Mouse (Mus musculus) kidney, adult 9 months (tissue): ENCODE measurements around the gene Wdr83os.
"Not testable (repeated sequence)": the region's sequence is repeated elsewhere in the genome, so short reads cannot be mapped to it uniquely, and the experiment has no call there.

ENCODE experiments used
- DNase-seq: peaks from one replicate; pipeline ENCODE4 v3.0.0; 2022

The Wdr83os gene

DNA sequence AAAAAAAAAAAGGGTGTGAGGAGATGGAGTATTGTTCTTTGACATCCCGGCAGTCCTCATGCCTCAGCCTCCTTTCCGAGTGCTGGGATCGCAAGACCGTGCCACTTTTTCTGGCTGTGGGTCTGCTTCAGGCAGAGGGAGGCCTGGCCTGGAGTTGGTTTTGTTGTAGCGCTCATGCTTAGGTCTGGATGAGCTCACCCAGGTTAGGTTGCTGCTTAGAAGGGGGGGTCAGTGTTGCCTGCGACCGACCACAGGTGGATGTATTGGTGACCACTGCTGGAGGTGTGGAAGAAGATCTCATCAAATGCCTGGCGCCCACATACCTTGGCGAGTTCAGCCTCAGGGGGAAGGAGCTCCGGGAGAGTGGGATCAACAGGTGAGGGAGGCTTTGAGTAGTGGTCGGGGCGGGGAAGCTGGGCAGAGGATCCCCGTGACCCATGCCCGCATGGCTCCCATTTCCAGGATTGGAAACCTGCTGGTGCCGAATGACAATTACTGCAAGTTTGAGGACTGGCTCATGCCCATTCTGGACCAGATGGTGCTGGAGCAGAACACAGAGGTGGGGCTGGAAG, 7.4 kb upstream of the Wdr83os start:
- no peak for DNase-seq

DNA sequence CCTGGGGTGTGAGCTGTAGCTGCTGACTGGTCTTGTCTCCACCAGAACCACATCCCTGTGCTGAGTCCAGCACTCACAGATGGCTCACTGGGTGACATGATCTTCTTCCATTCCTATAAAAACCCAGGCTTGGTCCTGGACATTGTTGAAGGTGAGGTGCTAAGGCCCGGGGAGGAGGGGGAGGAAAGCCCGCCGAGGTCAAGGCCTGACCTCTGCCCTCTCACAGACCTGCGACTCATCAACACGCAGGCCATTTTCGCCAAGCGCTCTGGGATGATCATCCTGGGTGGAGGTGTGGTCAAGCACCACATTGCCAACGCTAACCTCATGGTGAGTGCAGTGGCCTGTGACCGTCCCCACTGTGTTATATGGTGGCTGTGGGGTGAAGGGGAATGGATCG, 6.4 kb upstream of the Wdr83os start:
- DNase-seq = no peak

DNA sequence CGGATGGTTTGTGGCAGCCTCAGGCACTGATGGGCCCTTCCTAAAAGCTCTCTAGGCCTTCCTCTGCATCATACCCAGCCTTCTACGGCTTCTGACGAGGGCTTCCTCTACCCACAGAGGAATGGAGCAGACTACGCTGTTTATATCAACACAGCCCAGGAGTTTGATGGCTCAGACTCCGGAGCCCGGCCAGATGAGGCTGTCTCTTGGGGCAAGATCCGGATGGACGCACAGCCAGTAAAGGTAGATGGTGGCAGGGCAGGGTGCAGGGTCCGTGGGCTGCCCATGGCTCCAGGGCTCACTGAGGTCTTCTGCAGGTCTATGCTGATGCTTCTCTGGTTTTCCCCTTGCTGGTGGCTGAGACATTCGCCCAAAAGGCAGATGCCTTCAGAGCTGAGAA, 5.9 kb upstream of the Wdr83os start:
- no peak for DNase-seq

DNA sequence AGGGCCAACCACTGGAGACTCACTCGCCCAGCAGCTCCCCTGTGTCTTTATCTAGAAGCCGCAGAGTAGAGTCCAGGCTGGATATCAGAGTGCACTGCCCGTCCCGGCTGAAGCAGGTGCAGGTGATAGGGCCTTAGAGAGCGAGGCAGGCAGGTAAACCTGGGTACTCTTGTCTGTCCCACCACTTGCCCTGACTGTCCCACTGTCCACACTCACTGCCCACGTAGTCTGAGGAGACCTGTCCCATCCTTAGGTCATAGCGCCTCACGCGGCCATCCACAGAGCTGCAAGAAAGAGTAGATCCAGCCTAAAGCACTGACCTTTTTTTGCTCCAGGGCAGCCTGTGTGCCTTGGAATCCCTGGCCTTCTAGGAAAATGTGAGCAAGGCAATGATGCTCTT, 4.5 kb upstream of the Wdr83os start:
- peak; percentile 68 for DNase-seq

DNA sequence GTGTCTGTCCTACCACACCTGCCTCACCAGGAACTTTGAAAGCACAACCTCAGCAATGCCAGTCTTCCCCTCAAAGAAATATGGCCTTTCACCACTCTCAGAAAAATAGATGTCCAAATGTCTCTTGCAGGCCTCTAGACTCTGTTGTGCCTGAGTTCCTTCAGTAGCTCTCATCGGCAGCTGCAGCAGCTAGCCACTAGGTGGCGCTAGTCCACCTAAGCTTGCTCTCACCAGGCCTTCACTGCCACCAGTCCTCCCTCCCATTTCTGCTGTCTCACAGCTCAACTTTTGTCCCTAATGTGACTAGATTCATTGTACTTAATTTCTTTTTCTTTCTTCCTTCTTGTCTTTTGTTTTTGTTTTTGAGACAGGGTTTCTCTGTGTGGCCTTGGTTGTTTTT, 3.5 kb upstream of the Wdr83os start:
- DNase-seq = peak; percentile 86

DNA sequence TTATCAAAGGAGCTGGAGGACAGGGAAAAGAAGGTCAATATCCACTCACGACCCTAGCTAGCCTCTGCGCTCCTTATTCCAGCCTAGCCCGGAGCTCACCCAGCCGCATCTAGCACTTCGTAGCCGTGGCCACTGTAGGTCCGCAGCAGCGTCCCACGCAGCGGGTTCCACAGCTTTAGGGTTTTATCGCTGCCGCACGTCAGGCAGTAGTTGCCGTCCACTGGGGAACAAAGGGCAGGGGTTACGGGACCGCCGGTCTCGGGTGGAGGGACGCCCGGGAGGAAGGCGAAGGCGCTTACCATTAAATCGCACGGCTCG, 367 bp upstream of the Wdr83os start:
- DNase-seq = no peak

DNA sequence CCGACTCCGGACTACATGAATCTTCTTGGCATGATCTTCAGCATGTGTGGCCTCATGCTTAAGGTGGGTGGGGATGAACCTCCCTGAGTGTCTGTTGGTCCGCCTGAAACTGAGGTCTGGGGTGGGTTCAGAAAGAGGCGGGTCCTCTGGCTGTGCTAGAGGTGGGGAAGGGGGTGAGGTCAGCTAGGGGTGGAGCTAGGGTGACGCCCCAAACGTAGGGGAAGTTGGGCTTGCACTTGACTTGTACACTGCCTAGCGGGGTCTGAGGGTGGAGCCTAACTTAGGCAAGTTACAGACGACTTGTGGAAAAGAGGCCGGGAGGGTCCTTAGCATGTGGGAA, 646 bp downstream of the Wdr83os start, which contains the start of gene Wdr83:
Gene Wdr83 (minus strand): TSS at position 91 of the 340 bp plus-strand sequence.
- no peak for DNase-seq

DNA sequence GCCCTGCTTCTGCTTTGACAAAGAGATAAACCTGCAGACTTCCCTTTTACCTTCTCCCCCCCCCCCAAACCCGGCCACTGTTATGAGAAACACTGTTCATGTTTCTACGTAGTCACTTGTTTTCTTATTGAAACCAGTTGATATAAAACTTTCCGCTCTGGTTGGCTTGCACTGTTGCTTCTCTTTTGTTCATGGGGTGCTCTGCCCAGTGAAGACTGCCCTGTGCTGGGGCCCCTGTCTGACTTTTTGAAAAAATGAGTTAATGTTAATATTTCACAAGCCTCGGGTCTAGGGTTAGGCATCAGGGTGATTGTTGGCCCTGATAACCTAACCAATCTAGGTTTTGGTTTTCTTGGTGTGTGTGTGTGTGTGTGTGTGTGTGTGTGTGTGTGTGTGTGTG, 1.6 kb downstream of the Wdr83os start:
- DNase-seq = not testable (repeated sequence)

DNA sequence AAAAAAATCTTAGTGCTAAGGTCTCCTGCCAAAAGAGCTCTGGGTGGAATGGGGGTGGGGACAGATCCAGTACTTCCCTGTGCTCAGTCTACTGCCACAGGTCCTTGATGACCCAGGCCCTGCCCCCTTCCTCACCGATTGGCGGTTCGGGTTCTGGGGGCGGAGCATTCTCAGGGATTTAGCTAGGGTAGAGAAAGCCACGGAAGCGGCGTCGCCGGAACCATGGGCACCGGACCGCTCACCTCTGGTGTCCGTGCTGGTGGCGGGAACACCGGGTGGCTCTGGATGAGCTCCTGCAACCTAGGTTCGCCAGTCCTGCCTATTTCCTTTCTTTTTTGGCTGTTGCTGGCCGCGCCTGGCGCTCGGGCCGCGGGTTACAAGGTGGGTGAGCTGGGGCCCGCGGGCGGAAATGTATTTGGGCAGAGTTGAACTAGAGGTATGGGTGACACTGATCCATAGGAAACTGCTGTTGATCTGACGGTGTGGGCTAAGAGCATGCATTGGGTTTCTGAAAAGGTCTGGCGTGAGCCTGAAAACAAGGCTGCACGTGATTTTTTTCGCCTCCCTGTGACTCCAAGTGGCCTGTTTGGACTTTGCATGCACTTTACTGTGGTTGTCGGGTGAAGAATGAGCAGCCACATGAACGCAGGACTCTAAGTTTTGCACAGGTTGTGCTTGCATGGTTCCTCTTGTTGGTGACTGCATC, 2.7 kb downstream of the Wdr83os start, which contains the start of gene Man2b1:
Gene Man2b1 (plus strand): TSS at position 163 of the 706 bp plus-strand sequence.
- peak; percentile 97 for DNase-seq

DNA sequence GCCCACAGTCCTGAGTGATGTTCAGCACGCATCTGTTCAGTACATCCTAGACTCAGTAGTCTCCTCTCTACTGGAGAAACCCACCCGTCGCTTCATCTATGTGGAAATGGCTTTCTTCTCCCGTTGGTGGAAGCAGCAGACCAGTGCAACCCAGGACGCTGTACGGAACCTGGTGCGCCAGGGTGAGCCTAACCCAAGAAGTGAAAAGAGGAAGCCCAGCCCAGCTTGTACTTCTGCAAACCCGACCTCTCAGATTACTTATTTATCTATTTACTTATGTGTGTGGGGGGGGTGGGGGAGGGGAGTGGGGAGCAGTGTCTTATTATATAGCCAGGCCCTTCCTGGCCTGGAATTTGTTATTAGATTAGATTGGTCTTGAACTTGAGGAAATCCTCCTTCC, 4.1 kb downstream of the Wdr83os start:
- DNase-seq = no peak

DNA sequence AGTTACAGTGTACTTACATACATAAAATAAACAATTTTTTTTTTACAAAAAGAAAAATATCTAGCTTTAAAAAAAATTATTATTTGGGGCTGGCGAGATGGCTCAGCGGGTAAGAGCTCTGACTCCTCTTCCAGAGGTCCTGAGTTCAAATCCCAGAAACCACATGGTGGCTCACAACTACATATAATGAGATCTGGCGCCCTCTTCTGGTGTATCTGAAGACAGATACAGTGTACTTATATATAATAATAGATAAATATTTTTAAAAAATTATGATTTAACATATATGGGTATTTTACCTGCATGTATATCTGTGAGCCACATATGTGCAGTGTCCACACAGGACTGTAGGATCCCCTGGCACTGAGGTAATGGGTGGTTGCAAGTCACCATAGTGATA, 5.7 kb downstream of the Wdr83os start:
- no peak for DNase-seq

DNA sequence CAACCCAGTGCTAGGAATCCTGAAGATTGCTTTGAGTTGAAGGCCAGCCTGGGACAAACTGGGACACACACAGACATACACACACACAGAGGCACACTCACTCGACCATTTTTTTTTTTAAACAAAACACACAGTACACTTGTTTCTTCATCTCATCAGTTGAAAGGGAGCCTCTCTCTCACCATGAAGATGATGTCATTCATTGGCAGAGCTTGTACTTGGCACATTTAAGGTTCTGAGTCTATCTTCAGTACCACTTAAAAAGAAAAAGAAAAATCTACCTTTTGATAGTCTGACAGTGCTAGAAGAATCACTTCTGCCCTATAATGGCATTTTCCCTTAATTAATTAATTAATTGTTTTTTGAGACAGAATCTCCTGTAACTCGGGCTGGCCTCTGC, 8.2 kb downstream of the Wdr83os start:
- no peak for DNase-seq

DNA sequence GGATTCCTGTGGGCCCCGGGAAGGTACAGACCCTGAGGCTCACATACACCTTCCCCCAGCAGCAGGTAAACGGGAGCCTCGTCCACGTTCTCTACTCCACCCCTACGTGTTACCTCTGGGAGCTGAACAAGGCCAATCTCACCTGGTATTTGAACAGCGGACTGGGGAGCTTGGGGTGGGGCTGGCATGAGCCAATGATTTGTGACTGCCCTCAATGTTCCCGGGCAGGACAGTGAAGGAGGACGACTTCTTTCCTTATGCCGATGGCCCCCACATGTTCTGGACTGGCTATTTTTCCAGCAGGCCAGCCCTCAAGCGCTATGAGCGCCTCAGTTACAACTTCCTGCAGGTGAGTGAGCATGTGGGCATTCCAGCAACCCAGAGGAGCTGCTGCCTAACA, 10.3 kb downstream of the Wdr83os start:
- no peak for DNase-seq

DNA sequence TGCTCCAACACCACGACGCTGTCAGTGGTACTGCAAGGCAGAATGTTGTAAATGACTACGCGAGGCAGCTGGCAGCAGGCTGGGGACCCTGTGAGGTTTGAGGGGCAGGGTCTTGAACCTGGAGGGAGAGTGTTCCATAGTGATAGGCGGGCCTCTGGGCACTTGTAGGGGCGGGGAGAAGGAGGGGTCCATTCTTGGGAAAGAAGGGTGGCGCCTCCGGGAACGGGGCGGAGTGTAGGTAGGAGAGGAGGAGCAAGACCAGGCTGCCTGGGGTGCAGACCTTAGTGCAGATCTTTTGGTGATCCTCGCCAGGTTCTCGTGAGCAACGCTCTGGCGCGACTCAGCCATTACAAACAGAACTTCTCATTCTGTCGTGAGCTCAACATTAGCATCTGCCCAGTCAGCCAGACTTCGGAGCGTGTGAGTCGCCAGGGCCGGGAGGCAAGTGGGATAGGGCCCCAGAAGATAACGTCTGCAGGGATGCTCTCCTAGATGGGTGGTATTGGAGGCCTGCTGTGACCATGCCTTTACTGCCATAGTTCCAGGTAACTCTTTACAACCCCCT, 11.1 kb downstream of the Wdr83os start:
- DNase-seq = no peak

DNA sequence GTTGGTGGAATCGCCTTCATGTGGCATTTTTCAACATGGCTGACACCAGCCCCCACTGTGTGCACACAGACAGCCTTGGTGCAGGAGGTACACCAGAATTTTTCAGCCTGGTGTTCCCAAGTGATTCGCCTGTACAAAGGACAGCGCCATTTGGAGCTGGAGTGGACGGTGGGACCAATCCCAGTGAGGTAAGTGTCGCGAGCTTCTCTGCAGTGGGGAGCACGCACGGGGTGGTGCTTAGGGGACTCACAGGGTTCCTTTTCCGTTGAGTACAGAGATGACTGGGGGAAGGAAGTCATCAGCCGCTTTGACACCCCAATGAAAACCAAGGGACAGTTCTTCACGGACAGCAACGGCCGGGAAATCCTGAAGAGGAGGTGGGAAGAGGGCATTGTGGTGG, 14.5 kb downstream of the Wdr83os start:
- DNase-seq = no peak

DNA sequence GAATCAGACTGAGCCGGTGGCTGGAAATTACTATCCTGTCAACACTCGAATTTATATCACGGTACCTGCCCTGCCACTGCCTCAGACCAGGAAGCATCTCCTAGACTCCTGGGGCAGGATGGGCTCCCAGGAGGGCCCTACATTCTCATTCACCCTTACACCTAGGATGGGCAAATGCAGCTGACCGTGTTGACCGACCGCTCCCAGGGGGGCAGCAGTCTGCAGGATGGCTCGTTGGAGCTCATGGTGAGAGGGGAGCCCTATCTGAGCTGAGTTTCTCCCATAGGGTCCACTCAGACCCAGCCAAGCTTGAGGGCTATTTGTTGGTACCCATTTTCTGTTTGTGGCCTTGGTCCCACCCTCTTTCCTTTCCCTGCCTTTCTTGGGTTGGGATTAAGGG, 15.0 kb downstream of the Wdr83os start:
- DNase-seq = no peak

DNA sequence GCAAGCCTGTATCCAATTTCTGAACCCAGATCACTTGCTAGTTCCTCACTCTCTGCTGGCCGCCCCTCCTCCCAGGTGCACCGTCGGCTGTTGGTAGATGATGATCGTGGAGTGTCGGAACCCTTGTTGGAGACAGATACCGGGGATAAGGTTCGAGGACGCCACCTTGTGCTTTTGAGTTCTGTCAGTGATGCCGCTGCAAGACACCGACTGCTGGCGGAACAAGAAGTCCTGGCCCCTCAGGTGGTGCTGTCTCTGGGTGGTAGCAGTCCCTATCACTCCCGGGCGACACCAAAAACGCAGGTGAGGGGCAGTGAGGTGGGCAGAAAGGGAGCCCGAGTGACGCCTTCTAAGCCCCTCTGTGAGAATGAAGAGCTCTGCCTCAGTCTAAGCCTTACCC, 15.7 kb downstream of the Wdr83os start:
- DNase-seq = no peak

DNA sequence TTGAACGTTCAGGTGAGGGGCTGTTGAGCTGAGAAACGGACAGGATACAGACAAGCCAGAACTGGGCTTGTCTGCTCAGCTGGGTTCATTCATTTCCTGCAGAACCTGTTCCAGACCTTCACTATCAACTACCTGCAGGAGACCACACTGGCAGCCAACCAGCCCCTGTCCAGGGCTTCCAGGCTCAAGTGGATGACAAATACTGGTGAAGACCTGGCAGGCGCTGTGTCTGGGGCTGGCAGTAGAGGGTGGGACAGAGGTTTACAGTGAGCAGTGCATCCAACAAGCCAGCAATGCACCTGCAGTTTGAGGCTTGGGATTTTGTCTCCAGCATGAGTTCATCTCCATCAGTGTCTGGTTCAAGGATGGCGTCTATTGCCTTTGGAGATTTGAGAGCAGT, 16.3 kb downstream of the Wdr83os start:
- no peak for DNase-seq

DNA sequence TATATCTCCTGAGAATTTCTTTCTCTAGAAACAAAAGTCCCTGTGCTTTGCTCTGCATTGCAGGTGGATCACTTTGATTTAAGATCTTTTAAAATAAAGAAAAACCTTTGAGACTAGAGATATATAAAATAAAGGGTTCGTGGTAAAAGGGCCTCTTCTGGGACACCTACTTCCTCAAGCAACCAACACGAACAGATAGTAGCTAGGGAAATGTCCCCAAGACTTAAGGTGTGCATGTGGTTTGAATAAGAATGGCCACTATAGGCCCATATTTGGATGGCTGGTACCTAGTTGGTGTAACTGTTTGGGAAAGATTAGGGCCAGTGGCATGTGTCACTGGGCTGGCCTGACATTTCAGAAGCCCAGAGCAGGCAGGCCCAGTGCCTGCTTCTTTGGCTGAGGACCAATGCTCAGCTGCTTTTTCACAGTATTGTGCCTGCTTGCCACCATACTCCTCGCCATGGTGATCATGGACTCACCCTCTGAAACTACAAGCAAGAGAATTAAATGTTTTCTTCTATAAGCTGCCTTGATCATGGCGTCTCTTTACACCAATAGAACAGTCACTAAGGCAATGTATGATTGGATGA, 19.6 kb downstream of the Wdr83os start:
- no peak for DNase-seq

DNA sequence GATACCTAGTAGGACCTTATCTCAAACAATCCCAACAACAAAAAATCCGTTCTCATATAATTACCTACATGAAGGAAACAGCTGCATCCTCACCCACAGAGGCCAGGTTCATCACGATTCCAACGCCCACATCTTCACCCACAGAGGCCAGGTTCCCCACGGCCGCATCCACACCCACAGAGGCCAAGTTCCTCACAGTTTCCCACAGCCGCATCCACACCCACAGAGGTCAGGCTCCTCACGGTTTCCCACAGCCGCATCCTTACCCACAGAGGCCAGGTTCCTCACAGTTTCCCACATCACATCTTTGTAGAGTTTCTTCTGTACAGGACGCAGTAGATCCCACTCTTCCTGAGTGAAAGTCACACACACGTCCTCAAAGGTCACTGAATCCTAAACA, 32.7 kb downstream of the Wdr83os start:
- DNase-seq = no peak

DNA sequence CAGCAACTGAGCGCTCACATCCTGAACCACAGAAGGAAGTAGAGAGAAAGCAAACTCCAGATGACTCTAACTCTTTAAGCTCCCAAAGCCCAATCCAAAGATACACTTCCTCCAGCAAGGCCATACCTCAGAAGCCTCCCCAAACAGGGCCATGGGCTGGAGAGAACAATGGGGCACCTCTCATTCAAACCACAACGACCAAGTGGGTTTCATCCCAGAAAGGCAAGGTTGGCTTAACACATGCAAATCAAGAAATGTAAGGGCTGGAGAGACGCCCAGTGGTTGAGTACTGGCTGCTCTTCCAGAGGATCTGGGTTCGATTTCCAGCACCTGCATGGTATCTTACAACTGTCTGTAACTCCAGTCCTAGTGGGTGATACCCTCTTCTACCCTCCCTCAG, 35.0 kb downstream of the Wdr83os start:
- DNase-seq = no peak

DNA sequence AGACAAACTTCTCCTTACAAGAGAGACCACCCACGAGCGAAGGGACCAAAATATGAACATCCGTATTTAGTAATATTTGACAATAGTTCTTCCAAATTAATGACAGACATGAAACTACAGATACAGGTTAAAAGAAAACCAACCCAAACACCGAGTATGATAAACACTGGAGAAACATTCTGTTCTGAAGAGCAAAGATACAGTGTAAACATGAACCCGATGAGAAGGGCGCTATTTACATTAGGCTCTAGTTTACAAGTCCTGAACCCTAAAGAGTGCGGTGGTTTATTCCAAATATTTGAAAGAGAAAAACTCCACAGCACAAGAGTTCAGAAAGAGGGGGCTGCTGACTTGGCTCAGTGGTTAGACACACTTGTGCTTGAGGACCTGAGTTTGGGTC, 36.4 kb downstream of the Wdr83os start:
- no peak for DNase-seq

DNA sequence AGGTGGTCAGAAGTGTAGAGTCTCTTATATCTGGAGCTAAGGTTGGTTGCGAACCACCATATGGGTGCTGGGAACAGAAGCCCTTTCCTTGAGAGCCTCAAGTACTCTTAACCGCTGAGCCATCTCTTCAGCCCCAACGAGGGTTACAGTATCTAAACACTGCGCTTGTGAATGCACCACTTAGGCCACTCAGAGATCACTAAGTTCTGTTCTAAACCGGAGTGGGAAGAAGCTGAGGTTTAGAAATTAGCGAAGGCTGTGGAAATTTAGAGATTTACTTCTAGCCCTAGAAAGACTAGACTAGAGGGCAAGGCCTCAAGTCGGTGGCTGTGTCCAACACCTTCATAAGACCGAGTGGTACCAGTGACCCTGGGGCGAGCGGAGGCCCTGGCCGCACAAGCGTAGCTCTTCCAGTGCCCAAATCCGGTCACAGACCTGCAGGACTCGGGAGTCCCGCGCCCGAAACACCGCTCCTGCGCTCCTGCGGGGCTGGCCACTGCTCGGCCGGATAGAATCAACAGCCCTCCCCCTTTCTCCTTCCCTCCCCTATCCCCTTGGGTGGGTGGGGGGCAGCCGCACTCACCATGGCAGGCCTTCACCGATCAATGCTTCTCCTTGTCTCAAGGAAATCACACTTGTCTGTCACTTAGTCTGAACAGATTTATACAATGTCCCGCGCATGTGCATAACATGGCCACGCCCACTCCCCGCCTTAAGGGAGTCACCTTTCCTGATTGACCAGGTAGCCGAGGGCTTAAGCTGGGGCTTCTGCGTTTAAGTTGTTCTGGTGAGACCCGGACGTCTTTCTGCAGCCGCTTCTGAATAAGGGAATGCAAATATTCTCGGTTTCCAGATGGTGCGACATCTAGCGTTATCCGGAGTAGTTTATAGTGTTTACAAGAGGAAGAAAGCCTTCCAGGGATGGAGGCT, 38.8 kb downstream of the Wdr83os start:
- peak; percentile 97 for DNase-seq
